Mouse (Mus musculus) limb, embryonic 10.5 days (tissue): ENCODE data around the gene Hist1h2bf. TPM values are rescaled to one million over a fixed set of nuclear protein-coding genes. Genes with fewer than 3 reads are reported as not detected.
"Not testable (repeated sequence)": the region's sequence is repeated elsewhere in the genome, so short reads cannot be mapped to it uniquely, and the experiment has no call there.

Experiments
- DNase-seq: peaks from one replicate; pipeline ENCODE4 v3.0.0-alpha.2; 2017; ENCODE audit warnings: low spot score
- H3K27ac ChIP-seq: fragments of 300-500 bp; sonication (generic); 2 replicates; pipeline ENCODE4 v1.5.1; 2016; ENCODE audit warnings: mild to moderate bottlenecking
- H3K27me3 ChIP-seq: fragments of 300-500 bp; sonication (generic); 2 replicates; pipeline ENCODE4 v1.6.1; 2016; ENCODE audit warnings: low read depth, mild to moderate bottlenecking; ENCODE audit not compliant: poor library complexity, severe bottlenecking
- H3K36me3 ChIP-seq: fragments of 300-500 bp; sonication (generic); 2 replicates; pipeline ENCODE4 v1.6.1; 2016; ENCODE audit warnings: mild to moderate bottlenecking, moderate library complexity
- H3K4me1 ChIP-seq: fragments of 300-500 bp; sonication (generic); 2 replicates; pipeline ENCODE4 v1.6.1; 2016
- H3K4me3 ChIP-seq: fragments of 300-500 bp; sonication (generic); 2 replicates; pipeline ENCODE4 v1.5.1; 2016; ENCODE audit warnings: mild to moderate bottlenecking, moderate library complexity
- H3K9me3 ChIP-seq: fragments of 300-500 bp; sonication (generic); replicated peaks from 2 replicates; pipeline ENCODE4 v1.6.1; 2016; ENCODE audit warnings: mild to moderate bottlenecking
- WGBS: fragments of 180-500 bp; shearing (Covaris S2); methylation state at CpG from one replicate; pipeline ENCODE4 v1.1.7; 2016; 5-methylcytosine and 5-hydroxymethylcytosine counted together
- polyA plus RNA-seq: library from polyadenylated mRNA; unstranded; fragments of >200 nt; fragmentation: Nextera tagmentation; extraction: Ambion mirVana; gene quantifications from 2 replicates; pipeline ENCODE4 v1.2.1, GENCODE M21; 2016

The Hist1h2bf gene
- polyA plus RNA-seq, 1 experiment from 2014 or later = 2.4 TPM

DNA sequence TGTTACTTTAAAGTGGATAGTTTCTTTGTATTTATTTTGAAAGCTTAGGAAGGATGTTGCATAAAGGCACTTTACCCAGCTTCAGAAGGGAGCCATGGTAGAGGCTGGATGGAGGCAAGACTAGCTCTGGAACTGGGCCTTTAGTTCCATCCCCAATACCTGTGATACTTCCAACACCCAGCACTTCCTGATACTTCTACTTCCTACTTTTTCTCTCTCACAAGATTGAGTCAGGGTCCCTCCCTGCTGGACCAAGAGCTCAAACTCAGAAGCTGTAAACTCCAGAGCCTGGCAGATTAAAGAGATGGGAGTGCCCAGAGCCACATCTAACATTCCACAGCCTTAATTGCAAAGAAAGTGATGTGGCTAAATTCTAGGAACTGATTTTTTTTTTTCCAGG, 10.3 kb upstream of the Hist1h2bf start:
- Histone ChIP-seq H3K27ac (peak overlapping the region; percentile 95), H3K36me3 (no peaks in the 10 kb centered on the region), H3K4me1 (peaks cover 39% of the 10 kb centered on the region), H3K27me3 (no peaks in the 10 kb centered on the region), H3K4me3 (peak overlapping the region; percentile 54), H3K9me3 (no peaks in the 10 kb centered on the region)
- no peak for DNase-seq

- Histone ChIP-seq H3K27ac (peak overlapping the region; percentile 95), H3K36me3 (no peaks in the 10 kb centered on the region), H3K9me3 (no peaks in the 10 kb centered on the region), H3K4me3 (peak overlapping the region; percentile 26; the same call in 1 of the 2 replicates), H3K27me3 (no peaks in the 10 kb centered on the region), H3K4me1 (peaks cover 39% of the 10 kb centered on the region)
- DNase-seq = no peak
Measured at GRCm38 (mm10) chr13:23583387-23584068, 9.5 kb upstream of the Hist1h2bf start.

DNA sequence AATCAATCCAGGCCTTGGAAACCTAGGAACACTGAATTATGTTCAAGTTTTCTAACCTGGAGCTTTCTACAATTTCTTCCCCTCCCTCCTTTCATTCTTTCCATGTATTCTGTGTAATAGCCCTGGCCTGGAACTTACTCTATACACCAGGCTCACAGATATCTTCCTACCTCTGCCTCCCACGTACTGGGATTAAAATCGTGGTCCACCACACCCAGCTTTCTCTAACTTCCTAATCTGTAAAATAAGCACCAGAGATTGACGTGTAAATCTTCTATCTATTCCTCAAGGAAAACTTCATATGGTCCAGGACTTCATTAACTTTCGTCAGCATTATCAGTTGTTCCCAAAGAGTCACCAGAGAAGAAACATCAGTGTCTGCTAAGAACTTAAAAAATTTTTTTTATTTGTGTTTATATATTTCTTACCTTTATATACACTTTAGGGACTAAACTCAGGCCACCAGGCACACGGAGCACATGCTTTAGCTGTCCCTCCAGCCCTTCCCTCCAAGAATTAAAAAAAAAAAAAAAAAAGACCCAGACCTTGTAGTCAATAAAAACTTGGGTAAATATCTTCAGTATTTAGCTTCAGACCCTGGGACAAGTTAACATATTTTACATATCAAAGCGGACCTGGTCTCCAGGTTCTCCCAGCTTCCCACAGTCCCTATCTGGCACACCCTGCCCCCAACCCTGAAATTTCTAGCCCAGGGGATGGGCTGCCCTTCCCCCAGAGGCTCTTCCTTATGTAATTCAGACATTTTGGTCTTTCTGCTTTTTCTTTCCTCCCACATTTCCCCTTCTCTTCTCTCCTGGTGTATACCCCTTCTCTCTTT, 8.4 kb upstream of the Hist1h2bf start:
- no peak for DNase-seq
- Histone ChIP-seq H3K9me3 (no peaks in the 10 kb centered on the region), H3K4me1 (peaks cover 39% of the 10 kb centered on the region), H3K27ac (peak overlapping the region; percentile 95), H3K36me3 (no peaks in the 10 kb centered on the region), H3K27me3 (no peaks in the 10 kb centered on the region), H3K4me3 (peak overlapping the region; percentile 61)
- WGBS = 5% methylated on average over 6 of the region's 6 CpGs

DNA sequence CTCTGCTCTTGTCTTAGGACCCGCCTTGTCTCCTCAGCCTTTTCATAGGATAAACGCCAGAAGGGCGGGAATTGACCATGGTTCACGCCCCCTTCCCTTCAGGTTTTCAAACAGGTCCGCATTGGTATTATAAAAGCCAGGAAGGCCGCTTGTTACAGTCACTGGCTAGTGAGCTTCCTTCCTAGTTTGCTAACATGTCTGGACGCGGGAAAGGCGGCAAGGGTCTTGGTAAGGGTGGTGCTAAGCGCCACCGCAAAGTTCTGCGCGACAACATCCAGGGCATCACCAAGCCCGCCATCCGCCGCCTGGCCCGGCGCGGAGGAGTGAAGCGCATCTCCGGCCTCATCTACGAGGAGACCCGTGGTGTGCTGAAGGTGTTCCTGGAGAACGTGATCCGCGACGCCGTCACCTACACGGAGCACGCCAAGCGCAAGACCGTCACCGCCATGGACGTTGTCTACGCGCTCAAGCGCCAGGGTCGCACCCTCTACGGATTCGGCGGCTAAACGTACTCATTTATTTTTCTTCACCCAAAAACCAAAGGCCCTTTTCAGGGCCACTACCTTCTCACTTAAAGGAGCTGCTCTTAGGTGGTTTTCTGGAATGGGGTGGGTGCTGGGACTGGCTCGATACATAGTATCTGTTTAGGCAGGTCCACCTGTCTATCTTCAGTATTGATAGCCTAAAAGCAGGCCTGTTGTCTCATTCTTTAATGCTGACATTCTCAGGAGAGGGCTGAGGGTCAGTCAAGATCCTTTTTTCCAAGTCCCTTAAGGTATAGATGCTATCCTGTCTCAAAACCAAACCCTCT, 7.6 kb upstream of the Hist1h2bf start, which contains the start of gene Hist1h4d:
TSS of gene Hist1h4d (plus strand) at position 191 of the 811 bp plus-strand sequence.
- Histone ChIP-seq H3K4me1 (peaks cover 41% of the 10 kb centered on the region), H3K4me3 (peak within 1 kb of the TSS; percentile 61), H3K9me3 (no peaks in the 10 kb centered on the region), H3K36me3 (no peaks in the 10 kb centered on the region), H3K27me3 (no peaks in the 10 kb centered on the region), H3K27ac (peak within 1 kb of the TSS; percentile 95)
- peak; percentile 95 for DNase-seq
- 0% methylated on average over 43 of the region's 43 CpGs for WGBS

GRCm38 (mm10) chr13:23577835-23578234, 3.8 kb upstream of the Hist1h2bf start:
- Histone ChIP-seq H3K27me3 (no peaks in the 10 kb centered on the region), H3K27ac (peak overlapping the region; percentile 91), H3K36me3 (no peaks in the 10 kb centered on the region), H3K4me3 (no peak overlapping the region), H3K9me3 (no peaks in the 10 kb centered on the region), H3K4me1 (peaks cover 30% of the 10 kb centered on the region)
- 88% methylated on average over 1 of the region's 1 CpGs for WGBS
- DNase-seq = no peak

DNA sequence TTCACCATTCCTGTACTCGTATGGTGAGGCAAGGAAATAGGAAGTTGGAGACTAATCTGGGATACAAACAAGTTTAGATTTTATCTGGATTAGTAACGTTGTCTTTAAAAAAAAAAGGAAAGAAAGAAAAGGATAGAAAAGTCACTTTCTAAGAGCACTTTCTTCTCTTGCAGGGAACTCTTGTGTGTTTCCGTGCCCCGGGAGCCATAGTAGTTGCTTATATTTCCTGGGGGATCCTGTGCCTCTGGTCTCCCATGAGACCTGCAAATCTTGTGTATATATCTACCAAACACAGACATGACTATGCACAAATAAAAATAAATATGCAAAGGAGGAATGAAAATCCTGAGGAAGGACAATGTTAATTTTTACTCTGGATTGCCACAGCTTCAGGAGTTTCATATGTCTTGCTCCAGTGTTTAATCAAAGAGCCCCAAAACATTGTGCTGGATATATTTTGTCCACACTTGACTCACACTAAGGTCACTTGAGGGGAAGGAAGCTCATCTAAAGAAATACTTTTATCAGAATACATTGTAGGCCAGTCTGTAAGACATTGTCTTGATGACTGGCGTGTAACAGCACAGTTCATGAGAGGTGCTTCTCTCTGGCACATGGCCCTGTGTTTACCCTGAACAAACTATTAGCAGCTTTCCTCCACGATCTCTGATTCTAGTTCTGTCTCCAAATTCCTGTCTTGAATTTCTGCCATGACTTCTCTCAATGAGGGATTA, 3.1 kb upstream of the Hist1h2bf start:
- whole genome bisulfite sequencing = 57% methylated on average over 6 of the region's 6 CpGs
- Histone ChIP-seq H3K27ac (peak overlapping the region; percentile 91), H3K4me3 (peak overlapping the region; percentile 56), H3K27me3 (no peaks in the 10 kb centered on the region), H3K4me1 (peaks cover 31% of the 10 kb centered on the region), H3K9me3 (no peaks in the 10 kb centered on the region), H3K36me3 (no peaks in the 10 kb centered on the region)
- no peak for DNase-seq

DNA sequence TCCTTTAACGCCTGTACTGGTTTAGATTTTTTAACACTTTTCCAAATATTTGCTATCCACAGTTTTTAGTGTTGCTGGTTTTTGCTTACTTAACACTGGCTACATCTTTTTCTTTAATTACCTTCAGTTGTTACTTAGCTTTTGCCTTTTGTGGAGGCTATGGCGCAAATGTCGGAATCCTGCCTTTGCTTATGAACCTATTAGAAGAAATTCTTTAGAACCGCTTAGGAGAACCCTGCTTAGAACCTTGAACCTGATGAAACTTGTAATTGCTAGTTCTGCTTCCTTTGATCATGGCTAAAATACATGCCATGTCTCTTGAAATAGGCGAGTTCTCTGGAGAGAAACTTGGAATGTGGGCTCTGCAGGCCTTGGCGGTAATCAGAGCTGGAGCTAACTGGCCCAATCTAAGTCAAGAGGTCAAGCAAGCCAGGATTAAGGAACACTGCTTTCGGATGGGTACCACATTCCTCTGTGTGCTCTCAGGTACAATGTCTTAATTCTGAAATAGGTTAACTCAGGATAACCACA, 2.4 kb upstream of the Hist1h2bf start:
- Histone ChIP-seq H3K9me3 (no peaks in the 10 kb centered on the region), H3K36me3 (no peaks in the 10 kb centered on the region), H3K4me1 (peaks cover 31% of the 10 kb centered on the region), H3K4me3 (peak overlapping the region; percentile 56), H3K27ac (peak overlapping the region; percentile 91), H3K27me3 (no peaks in the 10 kb centered on the region)
- WGBS = 5% methylated on average over 7 of the region's 7 CpGs
- peak; percentile 61 for DNase-seq

GRCm38 (mm10) chr13:23575864-23576313, 1.9 kb upstream of the Hist1h2bf start:
- H3K4me3 ChIP-seq = peak overlapping the region; percentile 56
- not testable (repeated sequence) for H3K27me3 ChIP-seq, H3K9me3 ChIP-seq, DNase-seq, H3K36me3 ChIP-seq
- H3K27ac ChIP-seq = peak overlapping the region; percentile 91
- WGBS = 2% methylated on average over 8 of the region's 40 CpGs
- peaks cover 28% of the 10 kb centered on the region for H3K4me1 ChIP-seq

- H3K4me1 ChIP-seq = peaks cover 23% of the 10 kb centered on the region
- peak within 1 kb of the TSS; percentile 56 for H3K4me3 ChIP-seq
- no peak for DNase-seq
- under 1% methylated on average over 18 of the region's 18 CpGs for WGBS
- no peaks in the 10 kb centered on the region for H3K36me3 ChIP-seq
- no peaks in the 10 kb centered on the region for H3K27me3 ChIP-seq
- no peaks in the 10 kb centered on the region for H3K9me3 ChIP-seq
- peak within 1 kb of the TSS; percentile 91 for H3K27ac ChIP-seq
Measured at GRCm38 (mm10) chr13:23575271-23575851, 1.4 kb upstream of the Hist1h2bf start, which contains the start of gene Hist1h3d. TSS of gene Hist1h3d (plus strand) at chr13:23575763.

DNA sequence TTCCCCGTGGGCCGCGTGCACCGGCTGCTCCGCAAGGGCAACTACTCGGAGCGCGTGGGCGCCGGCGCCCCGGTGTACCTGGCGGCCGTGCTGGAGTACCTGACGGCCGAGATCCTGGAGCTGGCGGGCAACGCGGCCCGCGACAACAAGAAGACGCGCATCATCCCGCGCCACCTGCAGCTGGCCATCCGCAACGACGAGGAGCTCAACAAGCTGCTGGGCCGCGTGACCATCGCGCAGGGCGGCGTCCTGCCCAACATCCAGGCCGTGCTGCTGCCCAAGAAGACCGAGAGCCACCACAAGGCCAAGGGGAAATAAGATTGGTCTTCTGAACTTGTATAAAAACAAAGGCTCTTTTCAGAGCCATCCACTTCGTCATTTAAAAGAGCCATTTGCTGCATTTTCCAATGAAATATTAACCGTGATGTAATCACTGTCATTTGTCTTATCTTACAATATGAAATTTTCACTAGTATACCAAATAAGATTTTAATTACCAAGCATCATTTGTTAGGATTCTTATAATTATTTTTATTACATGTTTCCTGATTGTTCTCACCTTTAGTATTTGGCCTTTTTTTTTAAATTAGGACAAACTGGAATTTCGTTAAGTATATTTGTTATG, 662 bp upstream of the Hist1h2bf start:
- peak overlapping the region; percentile 91 for H3K27ac ChIP-seq
- H3K36me3 ChIP-seq, H3K9me3 ChIP-seq, DNase-seq, H3K27me3 ChIP-seq: not testable (repeated sequence)
- peaks cover 26% of the 10 kb centered on the region for H3K4me1 ChIP-seq
- peak overlapping the region; percentile 56 for H3K4me3 ChIP-seq
- under 1% methylated on average over 10 of the region's 39 CpGs for WGBS

- not testable (repeated sequence) for DNase-seq
- 15% methylated on average over 20 of the region's 20 CpGs for WGBS
Measured at GRCm38 (mm10) chr13:23573034-23573897, 730 bp downstream of the Hist1h2bf start.

More at GRCm38 (mm10) chr13:23573034-23573897, 730 bp downstream of the Hist1h2bf start:
- H3K36me3 ChIP-seq, H3K27me3 ChIP-seq, H3K9me3 ChIP-seq: not testable (repeated sequence)
- peak overlapping the region; percentile 89 for H3K27ac ChIP-seq
- peak overlapping the region; percentile 54 for H3K4me3 ChIP-seq
- H3K4me1 ChIP-seq = peaks cover 26% of the 10 kb centered on the region
